Mouse (Mus musculus) midbrain, embryonic 11.5 days (tissue): Measurements from ENCODE around the gene Ankrd33. TPM values are rescaled to one million over a fixed set of nuclear protein-coding genes. Genes with fewer than 3 reads are reported as not detected.
A peak's percentile ranks its signal among the peaks of the same experiment; 100 is the strongest.

Source experiments
- ATAC-seq: fragments of 200-750 bp; cut with Nextera tagmentation; 2 replicates; pipeline ENCODE4 v1.8.0; 2017; ENCODE audit warnings: moderate TSS enrichment, moderate library complexity; ENCODE audit not compliant: low FRiP score
- DNase-seq: peaks from one replicate; pipeline ENCODE4 v3.0.0; 2015; ENCODE audit warnings: low spot score; ENCODE audit errors: missing footprints
- H3K27ac ChIP-seq: fragments of 300-500 bp; sonication (generic); 2 replicates; pipeline ENCODE4 v1.5.1; 2014; ENCODE audit warnings: low read depth, low read length
- H3K27me3 ChIP-seq: fragments of 300-500 bp; sonication (generic); 2 replicates; pipeline ENCODE4 v1.6.1; 2014; ENCODE audit warnings: mild to moderate bottlenecking, low read length, moderate library complexity, mixed read lengths; ENCODE audit not compliant: control insufficient read depth, insufficient read depth
- H3K36me3 ChIP-seq: fragments of 300-500 bp; sonication (generic); 2 replicates; pipeline ENCODE4 v1.6.1; 2014; ENCODE audit warnings: mild to moderate bottlenecking, low read length, moderate library complexity, mixed read lengths; ENCODE audit not compliant: control insufficient read depth, insufficient read depth
- H3K4me1 ChIP-seq: fragments of 300-500 bp; sonication (generic); 2 replicates; pipeline ENCODE4 v1.6.1; 2014; ENCODE audit warnings: low read length; ENCODE audit not compliant: control insufficient read depth, insufficient read depth
- H3K4me2 ChIP-seq: fragments of 300-500 bp; sonication (generic); 2 replicates; pipeline ENCODE4 v1.6.1; 2014; ENCODE audit warnings: mild to moderate bottlenecking, moderate library complexity
- H3K4me3 ChIP-seq: fragments of 300-500 bp; sonication (generic); 2 replicates; pipeline ENCODE4 v1.5.1; 2014; ENCODE audit warnings: low read depth, low read length
- H3K9ac ChIP-seq: fragments of 300-500 bp; sonication (generic); 2 replicates; pipeline ENCODE4 v1.6.1; 2014; ENCODE audit warnings: low read length
- H3K9me3 ChIP-seq: fragments of 300-500 bp; sonication (generic); 2 replicates; pipeline ENCODE4 v1.6.1; 2016; ENCODE audit warnings: low read length; ENCODE audit not compliant: control insufficient read depth
- WGBS: fragments of 180-500 bp; shearing (Covaris S2); extraction: QIAGEN DNeasy Blood & Tissue Kit; methylation state at CpG from one replicate; pipeline ENCODE4 v1.1.7; 2014; 5-methylcytosine and 5-hydroxymethylcytosine counted together
- polyA plus RNA-seq: library from polyadenylated mRNA; unstranded; fragments of >200 nt; fragmentation: Nextera tagmentation; extraction: Ambion mirVana; gene quantifications from 2 replicates; pipeline ENCODE4 v1.2.1, GENCODE M21; 2014

Gene Ankrd33
- polyA plus RNA-seq, 1 experiment from 2014 or later = not detected

GRCm38 (mm10) chr15:101145424-101146099 is 30.0 kb downstream of the Ankrd33 start:
- Histone ChIP-seq H3K36me3 (no peaks in the 10 kb centered on the region), H3K4me1 (peaks cover 10% of the 10 kb centered on the region), H3K27me3 (no peaks in the 10 kb centered on the region), H3K4me2 (peak overlapping the region; percentile 42), H3K4me3 (no peak overlapping the region; the same call in 1 of the 2 replicates), H3K27ac (no peak overlapping the region), H3K9ac (peak overlapping the region; percentile 47; the same call in 1 of the 2 replicates), H3K9me3 (no peaks in the 10 kb centered on the region)
- WGBS = 13% methylated on average over 19 of the region's 19 CpGs
- DNase-seq (peak; percentile 99), ATAC-seq (peak; percentile 91)

GRCm38 (mm10) chr15:101146100-101146965 is 30.8 kb downstream of the Ankrd33 start:
- H3K27ac ChIP-seq = no peak overlapping the region
- no peaks in the 10 kb centered on the region for H3K27me3 ChIP-seq
- DNase-seq (no peak), ATAC-seq (no peak)
- WGBS = 74% methylated on average over 15 of the region's 15 CpGs
- no peak overlapping the region for H3K9ac ChIP-seq
- no peak overlapping the region; the same call in 1 of the 2 replicates for H3K4me2 ChIP-seq
- H3K36me3 ChIP-seq = no peaks in the 10 kb centered on the region
- H3K4me1 ChIP-seq = peaks cover 6% of the 10 kb centered on the region
- no peaks in the 10 kb centered on the region for H3K9me3 ChIP-seq
- no peak overlapping the region for H3K4me3 ChIP-seq

- no peak overlapping the region for H3K4me2 ChIP-seq
- 84% methylated on average over 16 of the region's 16 CpGs for WGBS
- ATAC-seq (no peak), DNase-seq (no peak)
- no peaks in the 10 kb centered on the region for H3K27me3 ChIP-seq
- H3K4me3 ChIP-seq = no peak overlapping the region
- no peak overlapping the region for H3K27ac ChIP-seq
- H3K4me1 ChIP-seq = peaks cover 6% of the 10 kb centered on the region
- H3K9ac ChIP-seq = no peak overlapping the region
- no peaks in the 10 kb centered on the region for H3K9me3 ChIP-seq
- no peaks in the 10 kb centered on the region for H3K36me3 ChIP-seq
These were observed 31.8 kb downstream of the Ankrd33 start for GRCm38 (mm10) chr15:101147115-101147909.

- no peak overlapping the region for H3K4me3 ChIP-seq
- DNase-seq = no peak
- H3K9me3 ChIP-seq = no peaks in the 10 kb centered on the region
- H3K27me3 ChIP-seq = no peaks in the 10 kb centered on the region
- H3K36me3 ChIP-seq = no peaks in the 10 kb centered on the region
- 63% methylated on average over 6 of the region's 6 CpGs for WGBS
- H3K9ac ChIP-seq = no peak overlapping the region
- H3K4me1 ChIP-seq = peaks cover 6% of the 10 kb centered on the region; the same call in 1 of the 2 replicates
- H3K4me2 ChIP-seq = no peak overlapping the region
- no peak overlapping the region for H3K27ac ChIP-seq
- no peak for ATAC-seq
These were observed 32.3 kb downstream of the Ankrd33 start for GRCm38 (mm10) chr15:101147910-101148273.

- Histone ChIP-seq H3K9me3 (no peaks in the 10 kb centered on the region), H3K9ac (no peak overlapping the region), H3K27me3 (no peaks in the 10 kb centered on the region), H3K4me3 (no peak overlapping the region), H3K4me2 (no peak overlapping the region), H3K27ac (no peak overlapping the region), H3K4me1 (peaks cover 3% of the 10 kb centered on the region; the same call in 1 of the 2 replicates), H3K36me3 (no peaks in the 10 kb centered on the region)
- 75% methylated on average over 6 of the region's 6 CpGs for WGBS
- DNase-seq (no peak), ATAC-seq (no peak)
These were observed 33.0 kb downstream of the Ankrd33 start for GRCm38 (mm10) chr15:101148604-101149003.

GRCm38 (mm10) chr15:101151409-101152261 is 36.1 kb downstream of the Ankrd33 start:
- H3K36me3 ChIP-seq = no peaks in the 10 kb centered on the region
- no peak overlapping the region for H3K27ac ChIP-seq
- no peaks in the 10 kb centered on the region; the same call in 1 of the 2 replicates for H3K9me3 ChIP-seq
- no peak overlapping the region for H3K9ac ChIP-seq
- DNase-seq (no peak), ATAC-seq (no peak)
- no peaks in the 10 kb centered on the region for H3K4me1 ChIP-seq
- WGBS = 82% methylated on average over 9 of the region's 9 CpGs
- H3K27me3 ChIP-seq = no peaks in the 10 kb centered on the region
- no peak overlapping the region for H3K4me2 ChIP-seq
- H3K4me3 ChIP-seq = no peak overlapping the region

GRCm38 (mm10) chr15:101154700-101155616 is 39.4 kb downstream of the Ankrd33 start:
- DNase-seq (no peak), ATAC-seq (no peak)
- WGBS = 85% methylated on average over 7 of the region's 7 CpGs
- Histone ChIP-seq H3K9me3 (peaks cover 4% of the 10 kb centered on the region; the same call in 1 of the 2 replicates), H3K4me2 (no peak overlapping the region), H3K9ac (no peak overlapping the region), H3K36me3 (no peaks in the 10 kb centered on the region), H3K27me3 (no peaks in the 10 kb centered on the region), H3K4me3 (no peak overlapping the region), H3K27ac (no peak overlapping the region), H3K4me1 (peaks cover 2% of the 10 kb centered on the region; the same call in 1 of the 2 replicates)
